Mouse (Mus musculus): ENCODE results near the gene Cntnap5a. TPM values are rescaled to one million over a fixed set of nuclear protein-coding genes. Genes with fewer than 3 reads are reported as not detected.

Cntnap5a gene
- total and polyA plus RNA-seq, 2 experiments from 2014 or later, result 2.8 to 17.2 TPM

- Histone ChIP-seq H3K9ac (replicated peaks; ENCODE audit: low read length) (no peak overlapping the region), H3K27ac (no peak overlapping the region), H3K27me3 (ENCODE audit: insufficient read depth, low read length) (no peaks in the 10 kb centered on the region), H3K9me3 (ENCODE audit: low read length) (no peaks in the 10 kb centered on the region), H3K4me2 (ENCODE audit: low read depth, low read length) (no peak overlapping the region), H3K36me3 (ENCODE audit: insufficient read depth, low read length) (no peaks in the 10 kb centered on the region), H3K4me1 (ENCODE audit: insufficient read depth, low read length) (no peaks in the 10 kb centered on the region), H3K4me3 (ENCODE audit: low read length) (no peak overlapping the region)
- no peak for TF ChIP-seq CTCF (IDR thresholded peaks at IDR 0.05; ENCODE audit: low read depth)
- 16% methylated on average over 1 of the region's 1 CpGs for WGBS
- DNase-seq (ENCODE audit: low spot score) (no peak), ATAC-seq (no peak)
These were observed 351.3 kb downstream of the Cntnap5a start for GRCm38 (mm10) chr1:116035897-116036296.

- H3K4me2 ChIP-seq (ENCODE audit: low read depth, low read length), result no peak overlapping the region
- DNase-seq (ENCODE audit: low spot score) (no peak), ATAC-seq (no peak)
- H3K4me1 ChIP-seq (ENCODE audit: insufficient read depth, low read length), result no peaks in the 10 kb centered on the region
- H3K27me3 ChIP-seq (ENCODE audit: insufficient read depth, low read length), result no peaks in the 10 kb centered on the region
- H3K36me3 ChIP-seq (ENCODE audit: insufficient read depth, low read length), result no peaks in the 10 kb centered on the region
- H3K27ac ChIP-seq, result no peak overlapping the region
- H3K9ac ChIP-seq (replicated peaks; ENCODE audit: low read length), result no peak overlapping the region
- 86% methylated on average over 2 of the region's 2 CpGs for WGBS
- no peak for TF ChIP-seq CTCF (IDR thresholded peaks at IDR 0.05; ENCODE audit: low read depth)
- H3K9me3 ChIP-seq (ENCODE audit: low read length), result no peaks in the 10 kb centered on the region
- no peak overlapping the region for H3K4me3 ChIP-seq (ENCODE audit: low read length)
These were observed 352.3 kb downstream of the Cntnap5a start for GRCm38 (mm10) chr1:116036894-116037293.

- H3K9me3 ChIP-seq (ENCODE audit: low read length), result no peaks in the 10 kb centered on the region
- no peak overlapping the region for H3K9ac ChIP-seq (replicated peaks; ENCODE audit: low read length)
- H3K36me3 ChIP-seq (ENCODE audit: insufficient read depth, low read length), result no peaks in the 10 kb centered on the region
- no peak overlapping the region for H3K4me3 ChIP-seq (ENCODE audit: low read length)
- DNase-seq (ENCODE audit: low spot score) (no peak), ATAC-seq (no peak)
- no peaks in the 10 kb centered on the region for H3K4me1 ChIP-seq (ENCODE audit: insufficient read depth, low read length)
- WGBS, result 50% methylated on average over 1 of the region's 1 CpGs
- no peak for TF ChIP-seq CTCF (IDR thresholded peaks at IDR 0.05; ENCODE audit: low read depth)
- H3K27ac ChIP-seq, result no peak overlapping the region
- no peak overlapping the region for H3K4me2 ChIP-seq (ENCODE audit: low read depth, low read length)
- no peaks in the 10 kb centered on the region for H3K27me3 ChIP-seq (ENCODE audit: insufficient read depth, low read length)
These were observed 359.5 kb downstream of the Cntnap5a start for GRCm38 (mm10) chr1:116044083-116044482.

- no peak for DNase-seq (ENCODE audit: low spot score)
- no peaks in the 10 kb centered on the region for H3K4me1 ChIP-seq (ENCODE audit: insufficient read depth, low read length)
- H3K36me3 ChIP-seq (ENCODE audit: insufficient read depth, low read length), result no peaks in the 10 kb centered on the region
- no peaks in the 10 kb centered on the region for H3K27me3 ChIP-seq (ENCODE audit: insufficient read depth, low read length)
- H3K9ac ChIP-seq (replicated peaks; ENCODE audit: low read length), result no peak overlapping the region
- 55% methylated on average over 3 of the region's 3 CpGs for WGBS
- no peak for TF ChIP-seq CTCF (IDR thresholded peaks at IDR 0.05; ENCODE audit: low read depth)
- ATAC-seq, result no peak
- H3K4me2 ChIP-seq (ENCODE audit: low read depth, low read length), result no peak overlapping the region
- H3K9me3 ChIP-seq (ENCODE audit: low read length), result no peaks in the 10 kb centered on the region
- no peak overlapping the region for H3K27ac ChIP-seq
- H3K4me3 ChIP-seq (ENCODE audit: low read length), result no peak overlapping the region
These were observed 422.6 kb downstream of the Cntnap5a start for GRCm38 (mm10) chr1:116107010-116107723.

- Histone ChIP-seq H3K27me3 (ENCODE audit: insufficient read depth, low read length) (no peaks in the 10 kb centered on the region), H3K27ac (no peak overlapping the region), H3K4me2 (ENCODE audit: low read depth, low read length) (no peak overlapping the region), H3K4me1 (ENCODE audit: insufficient read depth, low read length) (no peaks in the 10 kb centered on the region), H3K9me3 (ENCODE audit: low read length) (no peaks in the 10 kb centered on the region), H3K9ac (replicated peaks; ENCODE audit: low read length) (no peak overlapping the region), H3K36me3 (ENCODE audit: insufficient read depth, low read length) (no peaks in the 10 kb centered on the region), H3K4me3 (ENCODE audit: low read length) (no peak overlapping the region)
- DNase-seq (ENCODE audit: low spot score) (no peak), ATAC-seq (peak; percentile 18; the same call in 1 of the 2 replicates)
- TF ChIP-seq CTCF (IDR thresholded peaks at IDR 0.05; ENCODE audit: low read depth), result no peak
These were observed 423.1 kb downstream of the Cntnap5a start for GRCm38 (mm10) chr1:116107724-116108058.

GRCm38 (mm10) chr1:116108381-116108780 lies 423.8 kb downstream of the Cntnap5a start:
- H3K27ac ChIP-seq, result no peak overlapping the region
- DNase-seq (ENCODE audit: low spot score), result peak; percentile 27

GRCm38 (mm10) chr1:116125767-116126166 lies 441.2 kb downstream of the Cntnap5a start:
- ATAC-seq, result no peak
- H3K36me3 ChIP-seq (ENCODE audit: insufficient read depth, low read length), result no peaks in the 10 kb centered on the region
- H3K27me3 ChIP-seq (ENCODE audit: insufficient read depth, low read length), result no peaks in the 10 kb centered on the region
- TF ChIP-seq CTCF (IDR thresholded peaks at IDR 0.05; ENCODE audit: low read depth), result no peak
- no peaks in the 10 kb centered on the region for H3K9me3 ChIP-seq (ENCODE audit: low read length)
- WGBS, result 43% methylated on average over 1 of the region's 1 CpGs
- H3K27ac ChIP-seq, result no peak overlapping the region
- H3K4me2 ChIP-seq (ENCODE audit: low read depth, low read length), result no peak overlapping the region
- no peak for DNase-seq (ENCODE audit: low spot score)
- H3K4me1 ChIP-seq (ENCODE audit: insufficient read depth, low read length), result no peaks in the 10 kb centered on the region
- H3K9ac ChIP-seq (replicated peaks; ENCODE audit: low read length), result no peak overlapping the region
- H3K4me3 ChIP-seq (ENCODE audit: low read length), result no peak overlapping the region

More at GRCm38 (mm10) chr1:116108381-116108780, 423.8 kb downstream of the Cntnap5a start:
- H3K4me1 ChIP-seq (ENCODE audit: insufficient read depth, low read length), result no peaks in the 10 kb centered on the region
- no peak; the same call in 1 of the 2 replicates for ATAC-seq
- TF ChIP-seq CTCF (IDR thresholded peaks at IDR 0.05; ENCODE audit: low read depth), result no peak
- no peaks in the 10 kb centered on the region for H3K9me3 ChIP-seq (ENCODE audit: low read length)
- H3K27me3 ChIP-seq (ENCODE audit: insufficient read depth, low read length), result no peaks in the 10 kb centered on the region
- H3K36me3 ChIP-seq (ENCODE audit: insufficient read depth, low read length), result no peaks in the 10 kb centered on the region
- H3K4me3 ChIP-seq (ENCODE audit: low read length), result no peak overlapping the region
- no peak overlapping the region for H3K4me2 ChIP-seq (ENCODE audit: low read depth, low read length)
- H3K9ac ChIP-seq (replicated peaks; ENCODE audit: low read length), result no peak overlapping the region
